Mouse (Mus musculus) liver, adult (tissue): ENCODE measurements around the gene Nav2.

ENCODE experiments used
- GATA4 ChIP-seq: IDR thresholded peaks from 2 replicates; pipeline ENCODE4 v1.6.1; 2014; ENCODE audit warnings: mild to moderate bottlenecking, low read length; ENCODE audit not compliant: insufficient replicate concordance

Nav2 gene

DNA sequence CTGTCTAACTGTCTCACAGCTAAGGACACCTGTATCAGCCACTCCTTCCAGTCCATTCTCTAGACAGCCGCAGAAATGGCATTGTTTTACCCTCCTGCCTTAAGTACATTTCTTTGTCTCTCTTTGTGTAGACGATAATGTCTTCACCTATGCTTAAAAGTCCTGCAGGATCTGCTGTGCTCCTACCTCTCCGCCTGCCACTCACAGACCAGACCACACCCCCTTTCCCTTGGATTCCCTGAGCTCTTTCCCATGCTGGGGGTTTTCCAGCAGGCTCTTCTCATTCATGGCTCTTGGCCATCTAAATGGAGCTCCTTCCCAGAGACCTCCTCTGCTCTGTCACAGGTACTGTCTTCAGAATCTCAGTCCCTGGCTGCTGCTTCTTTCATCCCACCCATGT is 408.1 kb downstream of the Nav2 start:
- TF ChIP-seq GATA4, result no peak

- no peak for TF ChIP-seq GATA4
These were observed 409.8 kb downstream of the Nav2 start for GRCm38 (mm10) chr7:49318183-49318897.

GRCm38 (mm10) chr7:49318898-49319293 is 410.4 kb downstream of the Nav2 start:
- TF ChIP-seq GATA4, result no peak

DNA sequence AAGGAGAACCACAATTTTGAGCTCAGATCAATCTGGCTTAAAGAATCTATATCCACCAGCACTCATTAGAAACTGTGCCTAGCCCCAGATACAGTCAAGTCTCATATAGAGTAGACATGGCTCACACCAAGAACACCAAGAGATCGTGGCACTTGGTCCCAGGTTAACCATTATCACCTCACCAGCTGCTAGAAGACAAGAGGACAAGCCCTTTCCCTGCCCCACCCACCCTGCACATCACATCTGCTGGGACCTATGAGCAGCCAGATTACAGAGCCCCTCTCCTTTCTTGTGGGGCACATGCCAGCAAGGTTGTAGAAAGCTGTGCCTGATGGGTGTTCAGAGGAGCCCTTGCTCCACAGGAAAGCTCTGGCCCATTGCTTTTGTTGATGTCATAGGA is 411.5 kb downstream of the Nav2 start:
- TF ChIP-seq GATA4, result no peak

DNA sequence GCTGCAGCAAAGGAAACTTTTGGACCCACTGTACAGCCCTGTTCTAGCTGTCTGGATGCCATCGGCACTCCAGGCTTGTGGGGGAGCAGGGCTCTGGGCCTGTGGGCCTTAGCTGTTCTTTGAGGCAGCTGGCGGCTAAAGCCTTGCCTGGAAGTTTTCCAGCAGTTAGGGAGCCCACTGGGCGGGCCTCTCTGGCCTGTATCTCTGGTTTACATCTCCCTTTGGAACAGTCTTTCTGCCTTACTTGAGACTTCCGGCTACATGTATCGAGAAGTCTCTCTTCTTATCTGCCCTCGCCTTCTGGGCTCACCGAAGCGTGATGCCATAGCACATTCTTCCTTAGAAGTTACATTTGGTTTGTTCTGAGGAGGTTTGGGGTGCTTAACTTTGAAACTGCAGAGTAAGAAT is 412.6 kb downstream of the Nav2 start:
- no peak for TF ChIP-seq GATA4

GRCm38 (mm10) chr7:49322179-49322578 is 413.7 kb downstream of the Nav2 start:
- TF ChIP-seq GATA4, result no peak

- no peak for TF ChIP-seq GATA4
These were observed 416.1 kb downstream of the Nav2 start for GRCm38 (mm10) chr7:49324575-49324974.

GRCm38 (mm10) chr7:49326136-49326722 is 417.7 kb downstream of the Nav2 start:
- TF ChIP-seq GATA4, result no peak

DNA sequence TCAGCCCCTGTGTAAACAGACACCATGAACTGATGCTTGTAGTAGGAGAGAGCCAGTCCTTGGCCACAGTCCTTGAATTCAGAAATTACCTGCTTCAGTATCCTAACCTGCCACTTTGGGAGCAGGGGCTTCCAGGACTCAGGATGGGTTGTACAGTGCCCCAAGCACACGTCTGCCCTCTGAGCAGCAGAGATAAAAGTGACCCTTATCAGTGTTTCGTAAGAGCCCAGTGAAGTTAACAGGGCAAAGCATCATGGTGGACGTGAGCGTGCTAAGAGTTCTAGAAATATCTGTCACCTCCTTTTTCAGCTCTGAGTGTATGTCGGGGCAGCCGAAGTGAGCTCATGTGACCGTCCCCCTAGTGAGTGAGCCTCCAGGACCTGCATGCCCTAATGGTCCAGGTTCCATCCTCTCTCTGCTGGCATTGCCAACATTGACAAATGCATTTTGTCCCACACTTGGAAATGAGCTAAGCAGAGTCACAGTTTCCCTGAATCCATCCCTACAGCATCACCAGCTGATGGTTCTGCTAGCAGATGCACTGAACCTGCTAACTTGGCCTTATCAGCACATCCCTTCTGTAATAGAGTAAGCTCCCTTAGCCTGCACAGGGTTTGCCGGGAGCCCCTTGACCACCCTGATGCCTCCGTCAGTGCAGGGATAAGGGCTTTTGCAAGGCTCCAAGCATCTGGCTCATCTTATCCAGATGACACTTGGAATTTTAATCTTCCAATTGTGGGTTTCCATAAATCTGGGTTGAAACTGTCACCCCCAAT is 418.6 kb downstream of the Nav2 start:
- TF ChIP-seq GATA4, result no peak

- TF ChIP-seq GATA4, result no peak
These were observed 421.7 kb downstream of the Nav2 start for GRCm38 (mm10) chr7:49330181-49330580.

DNA sequence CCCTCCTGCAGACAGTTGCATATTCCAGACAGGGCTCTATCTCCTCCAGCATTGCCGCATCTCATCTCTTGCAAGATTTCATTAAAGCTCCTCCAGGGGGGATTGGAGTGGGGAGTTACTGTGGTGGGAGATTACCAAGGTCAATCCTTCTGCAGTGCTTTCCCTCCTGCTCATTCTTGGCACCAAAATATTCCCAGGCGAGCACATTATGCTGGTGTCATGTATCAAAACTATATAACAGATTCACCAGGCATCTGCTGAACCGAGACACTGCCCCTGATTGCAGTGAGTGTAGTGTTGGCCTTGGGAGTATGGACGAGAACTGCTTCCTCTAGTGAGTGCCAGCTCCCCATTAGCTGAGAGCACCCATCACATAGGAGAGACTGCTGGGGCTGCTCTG is 423.4 kb downstream of the Nav2 start:
- no peak for TF ChIP-seq GATA4

GRCm38 (mm10) chr7:49332644-49333043 is 424.1 kb downstream of the Nav2 start:
- TF ChIP-seq GATA4, result no peak

GRCm38 (mm10) chr7:49334163-49334562 is 425.6 kb downstream of the Nav2 start:
- TF ChIP-seq GATA4, result no peak

GRCm38 (mm10) chr7:49335056-49335455 is 426.5 kb downstream of the Nav2 start:
- TF ChIP-seq GATA4, result no peak

DNA sequence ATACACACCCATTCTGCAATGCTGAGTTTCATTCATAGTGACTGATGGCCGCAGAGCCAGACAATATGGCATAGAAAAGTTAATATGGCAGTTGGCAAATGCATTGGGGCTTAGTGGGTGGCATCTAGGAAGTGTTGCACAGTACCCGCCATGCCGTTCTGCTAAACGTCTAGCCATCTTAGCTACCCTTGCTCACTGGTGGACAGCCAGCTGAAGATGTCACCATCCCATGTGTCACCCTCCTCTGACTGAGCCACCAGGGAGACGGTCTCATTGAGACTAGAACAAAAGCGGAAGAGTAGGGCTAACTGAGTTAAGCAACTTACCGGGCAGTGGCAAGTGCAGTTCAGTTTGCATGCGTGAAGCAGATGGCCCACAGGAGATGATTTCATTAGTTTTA is 428.2 kb downstream of the Nav2 start:
- no peak for TF ChIP-seq GATA4

GRCm38 (mm10) chr7:49337710-49338109 is 429.2 kb downstream of the Nav2 start:
- no peak for TF ChIP-seq GATA4

- no peak for TF ChIP-seq GATA4
These were observed 431.4 kb downstream of the Nav2 start for GRCm38 (mm10) chr7:49339953-49340352.
